Mouse (Mus musculus): ENCODE results near the gene Gm20388. TPM values are rescaled to one million over a fixed set of nuclear protein-coding genes. Genes with fewer than 3 reads are reported as not detected.
A peak's percentile ranks its signal among the peaks of the same experiment; 100 is the strongest.

Gm20388 gene
- polyA plus RNA-seq, 1 experiment from 2014 or later: 5.3 TPM

- ATAC-seq (replicated peaks; ENCODE audit: low FRiP score): no peak
- no peaks in the 10 kb centered on the region for H3K9me3 ChIP-seq (ENCODE audit: control insufficient read depth, low read length)
- WGBS: 71% methylated on average over 5 of the region's 5 CpGs
- no peak for DNase-seq (ENCODE audit: low spot score)
- H3K4me2 ChIP-seq: no peak overlapping the region
- H3K4me1 ChIP-seq (replicated peaks; ENCODE audit: control insufficient read depth, insufficient read depth, low read length): no peaks in the 10 kb centered on the region
- H3K9ac ChIP-seq (ENCODE audit: low read depth, low read length): no peak overlapping the region
- peaks cover 63% of the 10 kb centered on the region for H3K36me3 ChIP-seq (ENCODE audit: control insufficient read depth, insufficient read depth, low read length)
- no peak overlapping the region for H3K4me3 ChIP-seq (ENCODE audit: low read depth, low read length)
- no peak overlapping the region for H3K27ac ChIP-seq (ENCODE audit: low read depth, low read length)
- no peaks in the 10 kb centered on the region for H3K27me3 ChIP-seq (replicated peaks; ENCODE audit: control insufficient read depth, insufficient read depth, low read length)
These were observed 4122.8 kb downstream of the Gm20388 start for GRCm38 (mm10) chr8:124033400-124033799.

DNA sequence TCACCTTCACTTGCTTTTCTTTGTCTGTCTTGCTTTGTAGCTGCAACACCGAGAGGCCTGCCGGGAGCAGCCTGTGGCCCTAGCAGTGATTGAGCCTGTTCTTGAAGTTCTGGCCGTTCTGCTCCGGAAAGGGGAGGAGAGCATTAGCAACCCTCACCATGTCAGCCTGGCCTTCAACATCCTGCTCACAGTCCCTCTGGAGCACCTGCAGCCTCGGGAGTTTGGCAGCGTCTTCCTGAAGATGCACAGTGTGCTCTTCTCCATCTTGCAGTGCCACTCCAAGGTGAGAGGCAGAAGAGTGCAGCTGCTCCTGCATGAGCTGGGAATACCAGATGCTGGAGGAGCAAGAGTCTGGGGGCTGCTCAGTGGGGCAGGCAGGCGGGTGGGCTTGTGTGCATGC lies 4127.5 kb downstream of the Gm20388 start:
- no peak overlapping the region for H3K27ac ChIP-seq (ENCODE audit: low read depth, low read length)
- 94% methylated on average over 7 of the region's 7 CpGs for WGBS
- H3K36me3 ChIP-seq (ENCODE audit: control insufficient read depth, insufficient read depth, low read length): peaks cover 43% of the 10 kb centered on the region
- no peaks in the 10 kb centered on the region for H3K9me3 ChIP-seq (ENCODE audit: control insufficient read depth, low read length)
- no peaks in the 10 kb centered on the region for H3K4me1 ChIP-seq (replicated peaks; ENCODE audit: control insufficient read depth, insufficient read depth, low read length)
- H3K27me3 ChIP-seq (replicated peaks; ENCODE audit: control insufficient read depth, insufficient read depth, low read length): no peaks in the 10 kb centered on the region
- DNase-seq (ENCODE audit: low spot score) (no peak), ATAC-seq (replicated peaks; ENCODE audit: low FRiP score) (no peak)
- H3K4me3 ChIP-seq (ENCODE audit: low read depth, low read length): no peak overlapping the region
- H3K4me2 ChIP-seq: no peak overlapping the region
- H3K9ac ChIP-seq (ENCODE audit: low read depth, low read length): no peak overlapping the region

DNA sequence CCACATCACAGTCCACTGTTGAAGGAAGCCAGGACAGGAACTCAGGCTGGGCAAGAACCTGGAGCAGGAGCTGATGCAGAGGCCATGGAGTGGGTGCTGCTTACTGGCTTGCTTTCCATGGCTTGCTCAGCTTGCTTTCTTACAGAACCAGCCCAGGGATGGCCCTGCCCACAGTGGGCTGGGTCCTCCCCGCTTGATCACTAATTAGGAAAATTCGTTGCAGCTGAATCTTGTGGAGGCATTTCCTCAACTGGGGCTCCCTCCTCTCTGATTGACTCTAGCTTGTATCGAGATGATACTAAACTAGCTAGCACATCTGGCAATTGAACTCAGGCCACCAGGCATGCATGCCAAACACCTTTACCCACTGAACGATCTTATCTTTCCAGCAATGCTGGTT lies 4128.7 kb downstream of the Gm20388 start:
- no peak overlapping the region for H3K4me3 ChIP-seq (ENCODE audit: low read depth, low read length)
- ATAC-seq (replicated peaks; ENCODE audit: low FRiP score) (no peak), DNase-seq (ENCODE audit: low spot score) (no peak)
- no peaks in the 10 kb centered on the region for H3K4me1 ChIP-seq (replicated peaks; ENCODE audit: control insufficient read depth, insufficient read depth, low read length)
- WGBS: 82% methylated on average over 4 of the region's 4 CpGs
- H3K27ac ChIP-seq (ENCODE audit: low read depth, low read length): no peak overlapping the region
- H3K9me3 ChIP-seq (ENCODE audit: control insufficient read depth, low read length): no peaks in the 10 kb centered on the region
- H3K9ac ChIP-seq (ENCODE audit: low read depth, low read length): no peak overlapping the region
- peaks cover 40% of the 10 kb centered on the region for H3K36me3 ChIP-seq (ENCODE audit: control insufficient read depth, insufficient read depth, low read length)
- no peaks in the 10 kb centered on the region for H3K27me3 ChIP-seq (replicated peaks; ENCODE audit: control insufficient read depth, insufficient read depth, low read length)
- H3K4me2 ChIP-seq: no peak overlapping the region

- Histone ChIP-seq H3K4me1 (replicated peaks; ENCODE audit: control insufficient read depth, insufficient read depth, low read length) (no peaks in the 10 kb centered on the region), H3K9ac (ENCODE audit: low read depth, low read length) (no peak overlapping the region), H3K27me3 (replicated peaks; ENCODE audit: control insufficient read depth, insufficient read depth, low read length) (no peaks in the 10 kb centered on the region), H3K36me3 (ENCODE audit: control insufficient read depth, insufficient read depth, low read length) (peaks cover 31% of the 10 kb centered on the region), H3K27ac (ENCODE audit: low read depth, low read length) (no peak overlapping the region), H3K9me3 (ENCODE audit: control insufficient read depth, low read length) (no peaks in the 10 kb centered on the region), H3K4me2 (no peak overlapping the region), H3K4me3 (ENCODE audit: low read depth, low read length) (no peak overlapping the region)
- DNase-seq (ENCODE audit: low spot score): no peak
- WGBS: 84% methylated on average over 1 of the region's 1 CpGs
- ATAC-seq (replicated peaks; ENCODE audit: low FRiP score): no peak
These were observed 4131.6 kb downstream of the Gm20388 start for GRCm38 (mm10) chr8:124042201-124042600.

- Histone ChIP-seq H3K9ac (ENCODE audit: low read depth, low read length) (no peak overlapping the region), H3K4me3 (ENCODE audit: low read depth, low read length) (no peak overlapping the region), H3K4me1 (replicated peaks; ENCODE audit: control insufficient read depth, insufficient read depth, low read length) (no peaks in the 10 kb centered on the region), H3K9me3 (ENCODE audit: control insufficient read depth, low read length) (no peaks in the 10 kb centered on the region), H3K27me3 (replicated peaks; ENCODE audit: control insufficient read depth, insufficient read depth, low read length) (no peaks in the 10 kb centered on the region), H3K4me2 (no peak overlapping the region), H3K36me3 (ENCODE audit: control insufficient read depth, insufficient read depth, low read length) (peaks cover 25% of the 10 kb centered on the region), H3K27ac (ENCODE audit: low read depth, low read length) (no peak overlapping the region)
- DNase-seq (ENCODE audit: low spot score): no peak
- no peak for ATAC-seq (replicated peaks; ENCODE audit: low FRiP score)
- 91% methylated on average over 5 of the region's 5 CpGs for WGBS
These were observed 4133.8 kb downstream of the Gm20388 start for GRCm38 (mm10) chr8:124044421-124044820.

- H3K36me3 ChIP-seq (ENCODE audit: control insufficient read depth, insufficient read depth, low read length): peaks cover 25% of the 10 kb centered on the region
- no peaks in the 10 kb centered on the region for H3K9me3 ChIP-seq (ENCODE audit: control insufficient read depth, low read length)
- no peaks in the 10 kb centered on the region for H3K27me3 ChIP-seq (replicated peaks; ENCODE audit: control insufficient read depth, insufficient read depth, low read length)
- no peak overlapping the region for H3K27ac ChIP-seq (ENCODE audit: low read depth, low read length)
- no peak for ATAC-seq (replicated peaks; ENCODE audit: low FRiP score)
- no peaks in the 10 kb centered on the region for H3K4me1 ChIP-seq (replicated peaks; ENCODE audit: control insufficient read depth, insufficient read depth, low read length)
- no peak overlapping the region for H3K4me3 ChIP-seq (ENCODE audit: low read depth, low read length)
- no peak for DNase-seq (ENCODE audit: low spot score)
- 95% methylated on average over 12 of the region's 12 CpGs for WGBS
- H3K9ac ChIP-seq (ENCODE audit: low read depth, low read length): no peak overlapping the region
- H3K4me2 ChIP-seq: no peak overlapping the region
These were observed 4134.3 kb downstream of the Gm20388 start for GRCm38 (mm10) chr8:124044931-124045330.

GRCm38 (mm10) chr8:124045856-124046255 lies 4135.2 kb downstream of the Gm20388 start:
- H3K9me3 ChIP-seq (ENCODE audit: control insufficient read depth, low read length): no peaks in the 10 kb centered on the region
- ATAC-seq (replicated peaks; ENCODE audit: low FRiP score): no peak
- H3K36me3 ChIP-seq (ENCODE audit: control insufficient read depth, insufficient read depth, low read length): peaks cover 20% of the 10 kb centered on the region
- H3K27ac ChIP-seq (ENCODE audit: low read depth, low read length): no peak overlapping the region
- no peak overlapping the region for H3K4me2 ChIP-seq
- H3K9ac ChIP-seq (ENCODE audit: low read depth, low read length): no peak overlapping the region
- DNase-seq (ENCODE audit: low spot score): no peak
- no peak overlapping the region for H3K4me3 ChIP-seq (ENCODE audit: low read depth, low read length)
- no peaks in the 10 kb centered on the region for H3K27me3 ChIP-seq (replicated peaks; ENCODE audit: control insufficient read depth, insufficient read depth, low read length)
- WGBS: 79% methylated on average over 8 of the region's 8 CpGs
- no peaks in the 10 kb centered on the region for H3K4me1 ChIP-seq (replicated peaks; ENCODE audit: control insufficient read depth, insufficient read depth, low read length)

- H3K4me2 ChIP-seq: no peak overlapping the region
- no peak overlapping the region for H3K4me3 ChIP-seq (ENCODE audit: low read depth, low read length)
- DNase-seq (ENCODE audit: low spot score) (peak; percentile 51), ATAC-seq (replicated peaks; ENCODE audit: low FRiP score) (0 out of 2 replicates have a peak, but pooled peaks have one; percentile 41)
- H3K9ac ChIP-seq (ENCODE audit: low read depth, low read length): no peak overlapping the region
- peaks cover 4% of the 10 kb centered on the region for H3K36me3 ChIP-seq (ENCODE audit: control insufficient read depth, insufficient read depth, low read length)
- no peaks in the 10 kb centered on the region for H3K27me3 ChIP-seq (replicated peaks; ENCODE audit: control insufficient read depth, insufficient read depth, low read length)
- H3K4me1 ChIP-seq (replicated peaks; ENCODE audit: control insufficient read depth, insufficient read depth, low read length): 0 out of 2 replicates have a peak, but pooled peaks cover 3% of the 10 kb centered on the region
- 34% methylated on average over 3 of the region's 3 CpGs for WGBS
- no peak overlapping the region for H3K27ac ChIP-seq (ENCODE audit: low read depth, low read length)
- no peaks in the 10 kb centered on the region for H3K9me3 ChIP-seq (ENCODE audit: control insufficient read depth, low read length)
These were observed 4141.5 kb downstream of the Gm20388 start for GRCm38 (mm10) chr8:124052110-124052509.

- WGBS: 67% methylated on average over 4 of the region's 4 CpGs
- Histone ChIP-seq H3K4me1 (replicated peaks; ENCODE audit: control insufficient read depth, insufficient read depth, low read length) (0 out of 2 replicates have a peak, but pooled peaks cover 3% of the 10 kb centered on the region), H3K9me3 (ENCODE audit: control insufficient read depth, low read length) (no peaks in the 10 kb centered on the region), H3K27me3 (replicated peaks; ENCODE audit: control insufficient read depth, insufficient read depth, low read length) (no peaks in the 10 kb centered on the region), H3K27ac (ENCODE audit: low read depth, low read length) (no peak overlapping the region), H3K36me3 (ENCODE audit: control insufficient read depth, insufficient read depth, low read length) (peaks cover 2% of the 10 kb centered on the region; the same call in 1 of the 2 replicates), H3K4me2 (no peak overlapping the region), H3K4me3 (ENCODE audit: low read depth, low read length) (no peak overlapping the region), H3K9ac (ENCODE audit: low read depth, low read length) (no peak overlapping the region)
- no peak for ATAC-seq (replicated peaks; ENCODE audit: low FRiP score)
- no peak for DNase-seq (ENCODE audit: low spot score)
These were observed 4141.9 kb downstream of the Gm20388 start for GRCm38 (mm10) chr8:124052568-124052967.
